Mouse (Mus musculus) E14TG2a.4 (cell line): ENCODE data around the gene Olfr1418.

Experiments used
- CTCF ChIP-seq: conservative IDR thresholded peaks from 2 replicates; pipeline ENCODE4 v1.5.1; 2014; ENCODE audit warnings: low read length
- NANOG ChIP-seq: IDR thresholded peaks from 2 replicates; pipeline ENCODE4 v1.6.1; 2014; ENCODE audit warnings: borderline replicate concordance, low read length, mixed read lengths

DNA sequence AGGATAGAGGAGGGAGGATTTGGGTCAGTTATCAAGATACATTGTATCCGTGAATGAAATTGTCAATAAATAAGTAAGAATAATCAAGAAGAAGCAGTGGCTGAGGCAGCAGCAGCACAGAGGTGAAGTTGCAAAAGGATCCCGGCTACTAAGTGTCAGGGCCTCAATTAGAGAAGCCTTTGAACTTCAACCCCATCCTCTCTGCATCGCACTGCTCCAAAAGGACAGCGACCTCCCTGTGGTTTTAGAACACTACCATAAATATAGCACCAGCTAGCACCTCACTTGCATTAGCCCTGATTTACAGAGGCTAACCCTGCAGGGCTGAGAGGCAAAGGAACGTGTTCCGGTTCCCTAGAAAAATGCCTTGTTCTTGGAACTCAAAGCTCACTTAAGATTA lies 44.2 kb downstream of the Olfr1418 start:
- TF ChIP-seq NANOG (no peak), CTCF (no peak)
